Mouse (Mus musculus): ENCODE data around the gene Dtx4.
"Not testable (repeated sequence)": the region's sequence is repeated elsewhere in the genome, so short reads cannot be mapped to it uniquely, and the experiment has no call there.

Gene Dtx4

DNA sequence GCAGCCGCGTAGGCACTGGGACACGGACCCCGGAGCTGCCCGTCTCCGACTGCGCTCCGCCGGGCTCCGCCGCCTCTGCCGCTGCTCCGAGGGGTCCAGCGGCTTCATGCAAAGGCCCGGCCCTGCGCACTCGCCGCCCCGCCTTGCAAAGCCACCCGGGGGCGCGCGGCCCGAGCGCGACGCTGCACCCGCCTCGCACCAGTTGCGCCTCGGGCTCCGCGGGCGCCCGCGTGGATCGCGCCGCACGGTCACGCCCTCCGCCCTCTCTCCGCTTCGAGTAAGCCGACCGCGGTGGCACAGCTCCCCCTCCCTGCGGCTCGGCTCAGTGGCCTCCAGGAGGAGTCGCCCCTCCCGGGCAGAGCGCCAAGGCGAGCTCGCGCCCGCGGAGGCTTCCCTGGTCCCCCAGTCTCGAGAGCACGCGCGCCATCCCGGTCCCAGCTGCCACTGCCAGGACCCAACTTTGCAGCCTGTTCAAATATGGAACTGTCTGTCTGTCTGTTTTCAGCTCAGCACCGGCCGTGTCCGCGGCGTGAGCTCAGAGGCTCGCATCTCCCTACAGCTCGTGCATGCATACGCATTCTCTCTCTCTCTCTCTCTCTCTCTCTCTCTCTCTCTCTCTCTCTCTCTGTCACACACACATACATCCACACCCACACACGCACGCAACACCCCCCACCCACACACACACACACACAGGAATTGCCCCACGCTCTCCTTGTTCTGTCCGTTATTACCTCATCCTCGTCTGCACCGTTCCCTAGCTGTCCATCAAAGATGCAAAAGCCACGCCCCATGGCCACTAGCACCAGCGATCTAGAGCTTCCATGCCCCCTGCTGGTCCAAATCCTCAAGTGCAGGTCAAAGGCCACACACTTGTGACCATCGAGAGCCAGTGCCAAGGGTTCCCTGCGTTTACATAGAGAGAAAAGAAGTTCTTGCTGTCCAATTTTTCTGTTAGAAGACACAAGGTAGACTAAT, at the start of gene Dtx4:
Gene Dtx4 (minus strand): TSS at position 85 of the 978 bp plus-strand sequence.
- DNase-seq = peak; percentile 86 to 90

DNA sequence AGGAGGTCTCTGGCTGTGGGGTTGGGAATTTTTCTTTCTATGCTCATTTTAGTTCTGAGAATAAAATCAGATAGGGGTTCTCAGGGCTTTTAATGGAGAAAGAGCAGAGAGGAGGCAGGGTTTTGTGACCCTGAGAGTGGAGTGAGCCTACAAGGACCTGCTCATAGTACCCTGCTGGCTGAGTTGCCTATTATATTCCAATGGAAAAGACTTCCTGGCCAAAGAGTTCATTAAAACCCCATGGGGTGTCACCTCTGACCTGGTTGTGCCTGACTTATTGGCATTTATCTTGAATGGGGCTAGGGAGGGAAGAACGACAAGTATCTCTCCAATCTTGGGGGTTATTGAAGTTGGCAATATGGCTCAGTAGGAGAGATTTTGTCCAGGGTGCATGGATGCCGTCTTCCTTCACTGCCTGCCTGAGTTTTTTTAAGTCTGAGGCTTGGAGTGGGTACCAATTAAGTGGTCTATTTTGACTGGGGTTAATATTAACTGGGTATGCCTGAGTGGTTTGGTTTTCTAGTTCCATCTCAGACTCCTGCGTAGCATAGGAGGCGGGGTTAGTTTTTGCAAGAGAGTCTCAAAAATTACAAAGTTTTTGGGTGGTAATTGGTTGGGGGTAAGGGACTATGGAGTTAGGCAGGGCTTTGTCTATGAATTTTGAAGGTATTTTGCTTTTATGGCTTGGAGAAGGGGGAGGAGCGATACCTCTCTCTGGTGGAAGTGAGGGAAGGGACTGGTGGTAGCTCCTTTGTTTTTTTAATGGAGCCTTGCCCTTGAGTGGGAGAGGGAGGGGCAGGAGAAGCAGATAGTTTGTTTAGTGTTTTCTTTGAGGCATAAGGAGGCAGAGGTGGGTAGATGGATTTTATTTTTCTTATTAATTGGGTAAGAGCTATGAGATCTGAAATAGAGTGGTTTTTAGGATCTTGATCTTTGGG, 49.0 kb upstream of the Dtx4 start:
- no peak for DNase-seq

DNA sequence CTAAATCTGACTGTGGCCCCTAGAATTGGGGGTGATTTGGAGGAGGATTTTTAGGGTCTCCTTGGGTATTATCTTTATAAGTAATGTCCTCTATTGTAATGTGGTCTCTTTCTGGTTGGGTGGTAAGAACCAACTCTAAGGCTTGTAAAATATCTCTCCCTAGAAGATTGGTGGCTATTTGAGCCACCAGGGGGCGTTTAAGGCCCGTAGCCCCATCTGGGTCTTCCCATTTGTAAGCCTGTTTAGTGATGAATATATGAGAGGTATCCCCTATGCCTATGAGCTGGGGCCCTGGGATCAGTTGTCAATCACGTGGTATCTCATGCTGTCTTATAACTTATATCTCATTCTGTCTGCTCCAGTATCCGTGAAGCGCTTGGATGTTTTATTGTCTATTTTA, 47.9 kb upstream of the Dtx4 start:
- DNase-seq = peak in 1 of 2 experiments; percentile 17

DNA sequence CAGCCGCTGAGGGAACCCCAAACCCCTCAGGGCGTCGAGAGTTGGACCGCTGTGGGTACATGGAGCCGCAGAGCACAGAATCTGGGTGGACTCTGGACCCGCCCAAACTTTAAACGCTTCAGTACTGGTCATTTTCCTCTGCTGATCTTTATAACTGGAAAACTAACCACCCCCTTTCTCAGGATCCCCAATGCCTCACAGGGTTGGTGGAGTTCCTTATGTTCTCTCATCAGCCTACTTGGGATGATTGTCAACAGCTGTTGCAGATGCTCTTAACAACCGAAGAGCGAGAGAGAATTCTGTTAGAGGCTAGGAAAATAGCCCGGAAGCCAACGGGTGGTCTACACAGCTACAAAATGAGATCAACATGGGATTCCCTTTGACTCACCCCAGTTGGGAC, 44.2 kb upstream of the Dtx4 start, which contains the start of gene Fam111a:
Gene Fam111a (plus strand): TSS at position 301 of the 400 bp plus-strand sequence.
- not testable (repeated sequence) for DNase-seq

DNA sequence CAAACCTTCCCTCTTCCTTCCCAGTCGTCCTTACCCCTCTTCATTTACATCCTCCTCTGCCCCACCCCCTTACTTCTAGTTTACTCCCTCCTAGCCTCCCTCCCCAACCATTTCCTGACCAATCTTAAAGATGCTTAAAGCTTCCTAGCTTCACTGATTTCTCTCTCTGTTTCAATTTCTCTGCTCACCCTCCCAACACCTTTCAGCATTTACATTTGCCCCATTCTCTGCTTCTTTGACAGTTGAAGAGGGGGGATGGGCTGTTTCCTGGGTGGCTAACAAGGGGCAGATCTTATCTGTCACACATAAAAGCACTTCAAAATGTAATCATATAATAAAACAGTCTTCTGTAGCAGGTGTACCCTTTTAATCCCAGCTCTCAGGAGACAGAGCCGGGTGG, 40.4 kb upstream of the Dtx4 start:
- DNase-seq = peak; percentile 58 to 71

DNA sequence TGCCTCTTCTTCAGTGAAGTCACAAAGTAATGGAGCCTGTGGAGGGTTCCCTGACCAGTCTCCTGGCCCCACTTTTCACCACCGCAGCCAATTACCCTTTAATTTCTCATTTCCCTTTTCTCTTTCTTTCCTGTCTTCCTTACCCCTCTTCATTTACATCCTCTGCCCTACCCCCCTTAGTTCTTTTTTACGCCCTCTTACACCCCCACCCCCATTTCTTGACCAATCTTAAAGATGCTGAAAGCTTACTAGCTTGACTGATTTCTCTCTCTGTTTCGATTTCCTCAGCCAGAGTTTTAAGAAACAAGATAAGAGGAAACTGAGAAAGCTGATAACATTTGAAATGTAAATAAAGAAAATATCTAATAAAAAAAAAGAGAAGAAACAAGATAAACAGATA, 39.5 kb upstream of the Dtx4 start:
- DNase-seq = no peak

DNA sequence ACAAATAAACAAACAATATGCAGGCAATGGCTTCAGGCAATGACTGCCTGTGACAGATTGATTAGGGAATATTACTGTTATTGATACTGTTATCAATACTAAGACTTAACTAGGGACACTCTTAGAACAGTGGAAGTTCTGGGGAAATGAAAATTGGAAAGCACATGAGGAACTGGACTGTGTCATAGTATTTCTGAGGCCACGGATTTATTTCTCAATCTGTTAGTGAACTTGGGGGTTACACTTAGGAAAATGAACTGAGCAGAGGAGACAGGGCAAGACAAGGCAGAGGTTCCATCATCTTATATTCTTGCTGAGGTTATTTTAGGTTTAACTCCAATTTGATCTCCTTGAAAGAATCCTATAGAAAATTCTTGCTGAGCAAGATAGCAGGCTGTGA, 38.7 kb upstream of the Dtx4 start:
- DNase-seq = no peak

DNA sequence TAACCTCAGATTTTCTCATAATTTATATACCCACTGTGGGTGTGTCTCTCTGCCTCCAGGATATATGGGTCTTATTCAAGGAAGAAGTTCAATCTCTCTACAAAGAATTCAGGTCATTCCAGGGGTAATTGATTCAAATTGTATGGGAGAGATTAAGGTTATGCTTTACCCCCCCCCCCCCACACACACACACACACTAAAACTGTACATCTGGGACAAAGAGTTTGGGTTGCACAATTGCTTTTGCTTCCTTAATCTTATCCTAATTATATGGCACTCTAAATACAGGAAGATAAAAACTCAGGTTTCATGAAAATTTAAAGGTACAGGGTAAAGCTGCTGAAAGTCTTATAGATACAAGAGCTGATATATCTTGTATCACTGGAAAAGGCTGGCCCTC, 35.9 kb upstream of the Dtx4 start:
- no peak for DNase-seq

DNA sequence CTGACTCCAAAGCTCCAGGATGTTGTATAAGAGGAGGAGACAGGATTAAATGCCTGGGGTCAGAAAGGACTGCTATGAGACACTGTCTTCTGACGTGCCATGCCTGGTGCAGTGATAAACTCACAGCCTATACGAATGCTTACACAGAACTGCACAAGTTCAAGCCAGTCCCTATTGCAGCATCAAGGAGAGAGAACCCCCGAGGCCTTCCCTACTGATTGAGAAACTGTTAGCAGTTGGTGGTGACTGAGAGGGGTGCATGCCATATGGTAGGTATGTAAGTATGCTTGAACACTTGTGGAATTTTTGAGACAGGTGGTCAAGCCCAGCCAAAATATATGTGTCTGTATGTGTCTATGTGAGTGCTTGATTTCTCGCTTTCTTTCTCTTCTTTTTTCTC, 22.1 kb upstream of the Dtx4 start:
- no peak for DNase-seq

DNA sequence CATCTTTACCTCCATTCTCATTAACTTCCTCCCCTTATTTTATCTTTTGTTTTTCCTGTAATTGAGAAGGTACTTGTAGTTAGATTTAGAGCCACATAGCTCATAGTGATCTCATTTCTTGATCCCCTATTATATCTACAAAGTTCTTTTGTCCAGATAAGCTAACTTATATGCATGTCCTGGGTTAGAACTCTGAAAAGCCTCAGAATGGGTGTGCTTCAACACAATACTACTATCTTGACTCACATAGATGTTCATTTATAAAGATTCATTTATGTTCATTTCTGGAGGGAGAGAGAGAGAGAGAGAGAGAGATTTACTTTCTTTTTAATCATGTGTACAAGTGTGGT, 17.3 kb upstream of the Dtx4 start:
- DNase-seq = no peak

DNA sequence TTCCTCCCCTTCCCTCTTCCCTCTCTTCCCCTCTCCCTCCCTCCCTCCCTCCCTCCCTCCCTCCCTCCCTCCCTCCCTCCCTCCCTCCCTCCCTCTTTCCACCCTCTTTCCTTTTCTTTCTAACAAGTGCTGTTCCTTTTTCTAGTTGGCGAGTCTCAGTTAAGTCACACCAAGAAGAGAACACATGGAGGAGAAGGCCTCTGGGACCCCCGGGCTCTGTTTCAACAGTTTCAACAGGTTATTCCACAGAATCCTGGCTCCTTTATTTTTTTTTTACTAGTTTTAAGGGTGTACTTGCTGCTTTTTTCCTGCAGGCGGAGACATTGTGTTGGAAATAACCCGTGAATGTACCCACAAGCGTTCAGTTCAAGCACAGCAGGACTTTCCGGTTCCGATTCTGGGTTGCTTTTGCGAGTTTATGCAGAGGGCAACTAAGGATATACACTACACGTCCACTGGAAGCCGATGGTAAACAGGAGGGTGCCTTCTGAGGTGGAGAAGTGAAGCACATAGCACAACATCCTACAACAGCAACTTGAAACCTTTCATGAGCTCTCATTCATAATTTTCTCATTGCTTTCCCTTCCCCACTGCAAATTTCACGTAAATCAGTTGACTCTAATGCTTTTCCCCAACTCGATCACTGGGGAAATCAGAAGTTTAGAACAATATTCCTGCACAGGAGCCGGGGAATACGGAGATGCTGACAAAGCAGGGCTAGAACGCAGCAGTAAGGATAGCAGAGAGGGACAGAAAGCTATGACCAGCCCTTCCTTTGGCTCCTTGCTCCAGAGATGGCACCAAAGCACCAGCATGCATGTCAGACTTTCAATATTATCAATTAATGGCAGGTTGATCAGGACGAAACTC, 16.7 kb upstream of the Dtx4 start:
- peak; percentile 28 to 51 for DNase-seq

DNA sequence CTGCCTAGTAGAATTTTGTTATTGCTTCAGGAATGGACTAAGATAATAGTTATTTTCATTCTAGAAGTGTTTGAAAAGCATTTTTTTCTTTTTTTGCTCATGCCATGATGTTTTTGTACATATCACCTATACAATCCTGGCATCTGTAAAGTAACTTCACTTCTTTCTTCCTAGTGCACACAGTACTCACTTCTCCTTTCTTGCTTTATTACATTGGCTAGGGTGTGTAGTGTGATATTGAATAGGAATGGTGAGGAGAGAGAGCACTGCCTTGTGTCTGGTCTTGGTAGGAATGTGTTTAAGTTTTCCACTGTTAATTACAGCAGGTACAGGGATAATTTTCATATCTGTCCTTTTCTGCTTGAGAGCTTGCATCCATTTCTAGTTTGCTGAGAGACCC, 13.4 kb upstream of the Dtx4 start:
- DNase-seq = no peak

DNA sequence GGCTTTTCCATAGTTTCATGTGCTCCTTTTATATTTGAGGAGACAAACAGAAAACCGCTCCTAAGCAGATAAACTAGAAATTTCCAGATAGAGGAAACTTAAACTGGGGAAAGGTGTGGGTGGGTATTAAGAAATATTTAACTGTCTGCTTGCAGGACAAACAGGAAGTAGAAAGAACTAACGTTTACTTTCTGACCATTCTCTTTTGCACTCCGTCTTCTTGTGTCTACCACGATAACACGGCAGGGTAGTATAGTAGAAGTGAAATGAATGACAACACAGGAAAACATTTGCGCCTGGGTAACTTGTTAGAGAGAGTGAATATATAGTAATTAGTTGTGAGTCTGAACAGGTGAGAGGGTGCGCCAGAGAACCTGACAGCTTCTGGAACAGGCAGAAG, 1.5 kb upstream of the Dtx4 start:
- DNase-seq = no peak

DNA sequence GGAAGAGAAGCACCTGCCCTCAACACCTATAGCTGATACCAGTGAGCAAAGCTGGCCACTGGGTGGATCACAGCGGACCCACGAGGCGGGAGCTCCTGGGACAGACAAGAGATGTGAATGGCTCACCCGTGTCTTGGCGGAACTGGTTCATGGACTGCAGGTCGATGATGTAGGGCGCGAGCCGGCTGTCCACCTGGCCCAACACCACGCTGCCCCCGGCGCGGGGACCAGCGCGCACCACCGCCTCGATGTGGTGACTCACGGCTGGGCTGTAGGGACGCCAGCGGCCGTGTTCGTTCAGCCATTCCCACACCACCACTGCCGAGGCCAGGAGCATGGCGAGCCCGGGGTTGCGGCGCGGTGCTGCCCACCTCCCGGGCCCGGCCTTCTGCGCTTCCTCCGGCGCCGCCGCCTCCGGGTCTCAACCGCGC, 358 bp downstream of the Dtx4 start:
- no peak for DNase-seq

DNA sequence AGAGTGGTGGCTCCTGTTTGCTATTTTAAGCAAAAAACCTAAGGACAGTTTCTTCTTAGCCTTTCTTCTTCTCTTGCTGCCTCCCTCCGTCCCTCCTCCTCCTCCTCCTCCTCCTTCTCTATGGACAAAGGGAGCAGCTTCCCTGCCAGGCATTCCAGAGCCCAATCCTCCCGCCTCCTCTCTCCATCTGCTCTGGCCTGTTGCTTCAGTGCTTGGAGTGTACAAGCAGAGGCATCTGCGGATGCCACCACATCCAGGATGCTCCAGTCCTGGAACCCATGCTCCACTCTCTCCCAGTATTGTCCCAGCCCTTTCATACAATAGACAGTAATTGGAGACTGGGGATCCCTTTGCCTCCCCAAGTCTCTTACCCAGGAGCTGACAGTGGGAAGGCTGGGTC, 1.1 kb downstream of the Dtx4 start:
- no peak for DNase-seq

DNA sequence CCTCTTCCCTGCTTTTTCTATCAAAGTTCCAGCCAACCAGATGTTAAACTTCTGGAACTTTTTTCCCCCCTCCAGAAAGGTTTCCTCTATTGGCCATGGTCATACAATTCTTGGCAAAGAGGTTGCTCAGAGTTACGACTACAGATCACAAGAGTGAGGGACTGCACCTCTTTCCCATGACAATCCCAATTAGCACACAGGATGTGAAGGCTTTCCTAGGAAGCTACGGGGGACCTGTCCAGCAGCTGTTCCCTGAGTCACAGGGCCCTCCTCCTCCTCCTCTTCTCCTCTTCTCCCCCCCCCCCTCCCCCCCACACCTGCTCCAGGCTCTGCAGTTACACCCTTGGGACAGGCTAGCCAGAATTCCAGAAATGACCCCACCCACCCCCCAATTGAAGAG, 1.8 kb downstream of the Dtx4 start:
- DNase-seq = no peak

DNA sequence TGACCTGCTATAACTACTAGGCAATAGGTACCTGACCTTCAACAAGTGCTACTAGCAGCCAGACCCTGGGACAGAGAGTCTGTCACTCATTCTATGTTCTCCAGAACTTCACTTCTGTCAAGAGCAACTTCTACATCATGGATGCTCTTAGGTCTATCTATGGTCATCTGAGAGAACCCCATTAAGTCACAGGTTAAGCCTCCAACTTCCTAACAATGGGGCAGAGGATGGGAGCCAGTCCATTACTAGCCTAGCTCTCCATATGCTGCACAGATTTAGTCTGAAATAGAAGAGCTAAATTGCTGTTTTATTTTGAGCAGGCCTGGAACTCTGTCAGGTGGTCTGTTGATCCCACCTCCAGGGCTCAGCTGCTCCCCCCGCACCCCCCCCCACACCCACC, 2.3 kb downstream of the Dtx4 start:
- no peak for DNase-seq

DNA sequence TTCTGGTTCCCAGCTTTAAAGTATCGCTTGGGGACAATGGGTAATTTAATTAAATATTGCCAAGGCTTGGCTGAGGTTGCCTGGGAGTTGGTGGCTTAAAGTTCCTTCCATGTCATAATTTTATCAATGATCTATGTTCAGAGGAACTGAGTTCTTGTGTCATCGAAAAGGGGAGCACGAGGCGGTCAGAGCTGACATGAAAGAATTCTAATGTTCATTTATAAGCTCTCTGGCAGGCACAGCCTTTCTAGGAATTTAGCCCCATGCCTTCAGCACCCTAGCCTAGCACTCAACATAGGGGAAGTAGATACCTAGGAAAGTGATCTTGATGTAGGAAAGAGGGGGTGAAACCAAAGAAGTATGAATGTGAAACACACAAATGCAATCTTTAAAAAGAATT, 2.9 kb downstream of the Dtx4 start:
- no peak for DNase-seq

DNA sequence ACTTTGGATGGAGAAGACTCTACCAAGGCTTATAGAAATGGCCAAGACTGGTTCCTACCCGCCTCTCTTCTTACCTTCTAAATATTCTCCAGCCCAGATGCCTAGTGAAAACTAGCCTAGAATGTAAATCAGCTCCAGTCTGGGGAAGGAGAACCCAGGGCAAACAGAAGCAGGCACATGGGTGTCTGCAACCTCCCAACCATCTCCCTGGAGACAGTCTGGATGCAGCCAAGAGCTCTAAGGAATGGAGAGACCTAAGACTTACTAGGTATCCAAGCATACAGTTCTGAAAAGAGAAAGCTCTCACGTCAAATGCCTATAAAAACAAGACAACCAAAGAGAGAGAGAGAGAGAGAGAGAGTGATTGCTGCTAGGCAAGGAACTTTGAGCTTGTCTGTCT, 3.3 kb downstream of the Dtx4 start:
- DNase-seq = no peak

DNA sequence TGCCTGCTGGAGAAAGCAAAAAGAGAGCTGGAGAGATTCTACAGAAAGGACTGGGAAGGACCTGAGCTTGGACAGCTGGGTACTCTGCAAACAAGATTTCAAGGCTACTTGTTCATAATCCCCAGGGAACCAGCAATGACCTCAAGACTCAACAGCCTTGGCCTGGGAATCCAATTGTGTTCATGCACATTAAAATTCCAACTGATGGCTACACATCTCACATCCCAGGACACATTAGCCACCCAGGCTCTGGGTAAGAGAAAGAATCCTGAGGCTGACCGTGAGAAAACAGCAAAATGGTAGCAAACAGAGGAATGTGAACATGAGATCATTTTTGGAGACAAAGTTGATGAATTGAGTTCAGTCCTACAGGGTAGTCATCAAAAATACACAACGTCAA, 5.0 kb downstream of the Dtx4 start:
- no peak for DNase-seq

DNA sequence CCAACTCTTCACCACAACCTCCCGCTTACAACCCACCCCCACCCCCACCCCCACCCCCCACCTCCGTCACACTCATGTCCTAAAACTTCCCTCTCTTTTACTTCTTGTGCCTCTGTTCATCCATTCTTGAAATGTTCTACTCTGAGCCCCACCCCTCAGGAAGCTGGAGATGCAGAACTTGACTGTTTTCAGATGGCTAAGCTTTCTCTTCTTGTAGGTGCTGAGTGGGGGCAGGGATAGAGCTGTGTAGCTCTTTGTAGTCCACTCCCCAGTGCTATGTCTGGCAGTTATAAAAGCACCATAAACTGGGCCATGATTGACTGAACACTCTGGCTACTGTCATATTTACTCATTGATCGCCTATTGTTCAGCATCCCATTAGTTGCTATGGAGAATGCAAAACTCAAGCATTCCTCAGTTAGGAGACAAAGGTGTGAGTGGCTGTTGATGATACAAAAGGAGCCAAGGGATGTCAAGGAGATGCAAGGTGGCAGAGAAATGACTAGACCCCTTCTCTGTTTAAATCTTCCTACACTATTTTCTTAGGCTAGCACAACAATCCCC, 6.2 kb downstream of the Dtx4 start:
- DNase-seq = no peak

DNA sequence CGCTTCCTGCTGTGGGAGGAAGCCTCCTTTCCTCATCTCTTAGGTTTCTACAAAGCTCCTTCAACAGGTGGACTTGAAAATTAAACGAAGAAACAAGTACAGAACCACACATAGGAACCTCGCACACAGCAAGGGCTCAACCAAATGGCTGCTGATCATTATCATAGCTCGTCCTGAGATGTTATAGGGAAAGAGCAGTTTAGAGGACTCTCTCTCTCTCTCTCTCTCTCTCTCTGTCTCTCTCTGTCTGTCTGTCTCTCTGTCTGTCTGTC, 7.1 kb downstream of the Dtx4 start:
- DNase-seq = no peak
